Mouse (Mus musculus): ENCODE data around the gene Ccdc6.

- TF ChIP-seq CTCF (IDR thresholded peaks at IDR 0.05; ENCODE audit: borderline replicate concordance, insufficient read depth, low read length) (no peak), POLR2A (IDR thresholded peaks at IDR 0.05; ENCODE audit: low read depth, low read length) (no peak)
Observed at GRCm38 (mm10) chr10:70226608-70227007, 129.7 kb downstream of the Ccdc6 start.
